Mouse (Mus musculus): Measurements from ENCODE around the gene Zfp983. TPM values are rescaled to one million over a fixed set of nuclear protein-coding genes. Genes with fewer than 3 reads are reported as not detected.

Gene Zfp983
- polyA plus RNA-seq (2012; rRNA removed; ENCODE audit: low replicate concordance) = 0.50 and 0.95 TPM in 2 replicates

GRCm38 (mm10) chr17:21650364-21650907, at the start of gene Zfp983:
Zfp983 (plus strand) TSS chr17:21650624.

GRCm38 (mm10) chr17:21691560-21691959, 41.1 kb downstream of the Zfp983 start, which contains the start of gene Gm10226:
Gm10226 (plus strand) TSS chr17:21691860.

DNA sequence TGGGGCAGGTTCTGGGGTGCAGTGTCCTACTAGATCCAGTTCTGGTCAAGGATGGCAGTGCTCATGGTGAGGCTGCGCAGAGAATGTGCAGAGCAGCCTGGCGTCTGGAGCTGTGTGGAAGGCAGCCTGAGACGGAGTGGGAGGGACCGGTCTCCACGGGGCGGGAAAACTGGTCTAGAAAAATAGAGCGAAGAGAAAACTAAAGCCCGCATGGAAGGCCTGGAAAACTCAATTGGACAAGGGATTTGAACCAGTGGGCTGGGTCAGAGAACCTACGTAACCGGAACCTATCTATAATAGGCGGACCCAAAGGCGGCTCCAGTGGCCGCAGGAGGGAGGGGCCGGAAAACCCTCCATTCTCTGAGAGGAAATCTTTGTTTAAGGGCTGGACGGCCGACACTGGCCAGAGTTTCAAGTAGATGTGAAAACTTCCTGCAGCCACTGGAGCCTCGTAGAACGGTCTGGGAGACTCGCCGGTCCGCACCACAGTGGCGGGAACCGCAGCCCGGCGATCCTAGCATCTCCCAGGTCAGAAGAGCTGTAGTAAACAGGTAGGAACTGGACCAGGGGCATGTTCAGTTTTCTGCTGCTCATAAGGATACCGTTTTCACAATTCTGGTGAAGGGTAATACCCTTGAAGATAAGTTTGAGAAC, 57.0 kb downstream of the Zfp983 start, which contains the start of gene Zfp760:
Gene Zfp760 (plus strand): TSS at position 399 of the 654 bp plus-strand sequence.

Other genes starting within 250 kb of the Zfp983 start
- gene Zfp54, start 227.4 kb upstream of the Zfp983 start, polyA plus RNA-seq (2012; rRNA removed; ENCODE audit: low replicate concordance) = 0.26 and 1.1 TPM in 2 replicates
- gene Zfp51, start 200.2 kb upstream of the Zfp983 start, polyA plus RNA-seq (2012; rRNA removed; ENCODE audit: low replicate concordance) = 0.42 and 0.99 TPM in 2 replicates
- 1.5 and 2.2 TPM in 2 replicates for gene Zfp53, start 161.6 kb upstream of the Zfp983 start, polyA plus RNA-seq (2012; rRNA removed; ENCODE audit: low replicate concordance)
- 0.14 and 0.76 TPM in 2 replicates for gene Zfp52, start 115.1 kb upstream of the Zfp983 start, polyA plus RNA-seq (2012; rRNA removed; ENCODE audit: low replicate concordance)
- 0.68 and 2.1 TPM in 2 replicates for gene Zfp948, start 83.6 kb upstream of the Zfp983 start, polyA plus RNA-seq (2012; rRNA removed; ENCODE audit: low replicate concordance)
- not detected in 2 replicates for gene Gm10226, start 41.2 kb downstream of the Zfp983 start, polyA plus RNA-seq (2012; rRNA removed; ENCODE audit: low replicate concordance)
- 0.59 and 1.9 TPM in 2 replicates for gene Zfp760, start 57.1 kb downstream of the Zfp983 start, polyA plus RNA-seq (2012; rRNA removed; ENCODE audit: low replicate concordance)
- 1.5 TPM in 2 replicates for gene Zfp229, start 80.2 kb downstream of the Zfp983 start, polyA plus RNA-seq (2012; rRNA removed; ENCODE audit: low replicate concordance)
- 0.07 and 0.17 TPM in 2 replicates for gene Zfp820, start 195.1 kb downstream of the Zfp983 start, polyA plus RNA-seq (2012; rRNA removed; ENCODE audit: low replicate concordance)

Measured in mammary gland, adult 2 months (tissue).